Mouse (Mus musculus): Measurements from ENCODE around the gene Pnck. TPM values are rescaled to one million over a fixed set of nuclear protein-coding genes. Genes with fewer than 3 reads are reported as not detected.

Gene Pnck
- total and polyA plus RNA-seq, 3 experiments = not detected

- Histone ChIP-seq H3K4me1 (ENCODE audit: control insufficient read depth in 1 of 2, insufficient read depth in 2 of 2) (peaks cover 3 to 4% of the 10 kb centered on the region in 2 experiments; a peak in 3 of 4 replicates), H3K27ac (ENCODE audit: insufficient read depth, low read depth) (no peak overlapping the region), H3K27me3 (replicated peaks) (no peaks in the 10 kb centered on the region), H3K36me3 (replicated peaks in 1 of 2; ENCODE audit: control insufficient read depth in 1 of 2, insufficient read depth in 1 of 2, low read length in 1 of 2) (peaks cover 21 to 31% of the 10 kb centered on the region in 2 experiments), H3K79me2 (replicated peaks; ENCODE audit: control insufficient read depth, extremely low read depth, insufficient read depth, poor library complexity, severe bottlenecking) (no peaks in the 10 kb centered on the region), H3K4me3 (replicated peaks in 1 of 3; ENCODE audit: low read depth in 2 of 3, low read length in 2 of 3, poor library complexity in 1 of 3) (no peak overlapping the region), H3K4me2 (ENCODE audit: insufficient read depth, low read depth, poor library complexity, severe bottlenecking) (no peak overlapping the region), H3K9me3 (replicated peaks; ENCODE audit: low read length) (no peaks in the 10 kb centered on the region), H3K9ac (ENCODE audit: insufficient read depth, low read depth) (no peak overlapping the region)
- dilution Hi-C loops (cut with MboI; ENCODE audit: extremely low pct_ligation_motif_present, extremely low pct_unique_long_range_greater_than_20kb, low sequenced_read_pairs) (no loop called here), in situ Hi-C loops (cut with MboI; ENCODE audit: low pct_ligation_motif_present, low pct_unique_long_range_greater_than_20kb, low sequenced_read_pairs) (no loop called here)
- no peak for TF ChIP-seq RAD21 (IDR thresholded peaks at IDR 0.05; ENCODE audit: low read depth, low read length)
- TF ChIP-seq MYC (IDR thresholded peaks at IDR 0.05; ENCODE audit: low read depth, low read length) = no peak
- TF ChIP-seq CHD2 (IDR thresholded peaks at IDR 0.05; ENCODE audit: low read length) = no peak
- TF ChIP-seq POLR2A (IDR thresholded peaks at IDR 0.05; ENCODE audit: low read depth, low read length) = no peak
- DNase-seq (ENCODE audit: extremely low read depth) = no peak
Measured at GRCm38 (mm10) chrX:73676668-73677067, 16.8 kb upstream of the Pnck start.

DNA sequence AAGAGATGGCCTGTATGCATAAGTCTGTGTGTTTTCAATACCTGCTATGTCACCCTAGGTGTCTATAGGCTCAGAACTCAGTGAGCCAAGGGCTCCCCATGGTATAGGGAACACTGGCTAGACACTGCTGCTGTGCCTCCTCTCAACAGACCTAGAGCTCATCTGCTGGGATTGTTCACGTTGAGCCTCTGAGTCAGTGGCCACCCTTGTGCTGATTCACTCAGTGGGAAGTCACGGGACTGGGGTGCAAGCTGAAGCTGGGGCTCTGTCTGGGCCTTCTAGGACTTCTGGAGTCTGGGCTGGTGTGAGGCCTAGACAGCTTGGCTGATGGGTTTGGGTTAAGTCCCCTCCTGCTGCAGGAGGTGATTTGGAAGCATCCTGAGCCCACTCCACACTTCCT, 15.3 kb upstream of the Pnck start:
- Histone ChIP-seq H3K4me3 (replicated peaks in 1 of 3; ENCODE audit: low read depth in 2 of 3, low read length in 2 of 3, poor library complexity in 1 of 3) (no peak overlapping the region), H3K9ac (ENCODE audit: insufficient read depth, low read depth) (no peak overlapping the region), H3K27ac (ENCODE audit: insufficient read depth, low read depth) (no peak overlapping the region), H3K4me1 (ENCODE audit: control insufficient read depth in 1 of 2, insufficient read depth in 2 of 2) (peaks cover 3 to 4% of the 10 kb centered on the region in 2 experiments; a peak in 3 of 4 replicates), H3K4me2 (ENCODE audit: insufficient read depth, low read depth, poor library complexity, severe bottlenecking) (no peak overlapping the region), H3K79me2 (replicated peaks; ENCODE audit: control insufficient read depth, extremely low read depth, insufficient read depth, poor library complexity, severe bottlenecking) (no peaks in the 10 kb centered on the region), H3K27me3 (replicated peaks) (no peaks in the 10 kb centered on the region), H3K9me3 (replicated peaks; ENCODE audit: low read length) (no peaks in the 10 kb centered on the region), H3K36me3 (replicated peaks in 1 of 2; ENCODE audit: control insufficient read depth in 1 of 2, insufficient read depth in 1 of 2, low read length in 1 of 2) (peaks cover 10 to 17% of the 10 kb centered on the region in 2 experiments)
- in situ Hi-C loops (cut with MboI; ENCODE audit: low pct_ligation_motif_present, low pct_unique_long_range_greater_than_20kb, low sequenced_read_pairs) = no loop called here
- no peak for DNase-seq (ENCODE audit: extremely low read depth)
- dilution Hi-C loops (cut with MboI; ENCODE audit: extremely low pct_ligation_motif_present, extremely low pct_unique_long_range_greater_than_20kb, low sequenced_read_pairs) = no loop called here
- no peak for TF ChIP-seq POLR2A (IDR thresholded peaks at IDR 0.05; ENCODE audit: low read depth, low read length)
- TF ChIP-seq NRF1 (IDR thresholded peaks at IDR 0.05; ENCODE audit: low read depth, low read length) = no peak
- no peak for TF ChIP-seq UBTF (IDR thresholded peaks at IDR 0.05; ENCODE audit: low read depth, low read length)
- TF ChIP-seq USF1 (IDR thresholded peaks at IDR 0.05; ENCODE audit: low read depth, low read length) = no peak
- no peak for TF ChIP-seq ZKSCAN1 (IDR thresholded peaks at IDR 0.05; ENCODE audit: borderline replicate concordance, low read depth, low read length)
- TF ChIP-seq JUND (conservative IDR thresholded peaks at IDR 0.05; ENCODE audit: low read depth, low read length) = no peak
- no peak for TF ChIP-seq MXI1 (IDR thresholded peaks at IDR 0.05; ENCODE audit: low read depth, low read length)
- no peak for TF ChIP-seq POLR2AphosphoS2 (IDR thresholded peaks at IDR 0.05; ENCODE audit: low read depth, low read length)
- no peak for TF ChIP-seq ETS1 (conservative IDR thresholded peaks at IDR 0.05; ENCODE audit: low read depth, low read length)
- no peak for TF ChIP-seq CHD2 (IDR thresholded peaks at IDR 0.05; ENCODE audit: low read length)
- no peak for TF ChIP-seq HCFC1 (IDR thresholded peaks at IDR 0.05; ENCODE audit: low read depth, low read length)
- TF ChIP-seq MEF2A (IDR thresholded peaks at IDR 0.05; ENCODE audit: borderline replicate concordance, low read depth, low read length) = no peak
- TF ChIP-seq MAX (IDR thresholded peaks at IDR 0.05; ENCODE audit: low read length) = no peak
- TF ChIP-seq SIN3A (IDR thresholded peaks at IDR 0.05; ENCODE audit: low read length) = no peak
